Mouse (Mus musculus) intestine, embryonic 16.5 days (tissue): ENCODE measurements around the gene Pemt. TPM values are rescaled to one million over a fixed set of nuclear protein-coding genes. Genes with fewer than 3 reads are reported as not detected.
A peak's percentile ranks its signal among the peaks of the same experiment; 100 is the strongest.

Experiments used
- ATAC-seq: fragments of 200-750 bp; cut with Nextera tagmentation; 2 replicates; pipeline ENCODE4 v1.8.0; 2017; ENCODE audit warnings: moderate TSS enrichment, moderate library complexity
- H3K27ac ChIP-seq: fragments of 300-500 bp; sonication (generic); 2 replicates; pipeline ENCODE4 v1.5.1; 2014; ENCODE audit warnings: mild to moderate bottlenecking, low read length
- H3K27me3 ChIP-seq: fragments of 300-500 bp; sonication (generic); replicated peaks from 2 replicates; pipeline ENCODE4 v1.6.1; 2014; ENCODE audit warnings: low read length, control low read depth, mixed read lengths; ENCODE audit not compliant: control insufficient read depth, insufficient read depth
- H3K36me3 ChIP-seq: fragments of 300-500 bp; sonication (generic); 2 replicates; pipeline ENCODE4 v1.6.1; 2014; ENCODE audit warnings: low read length, control low read depth; ENCODE audit not compliant: control insufficient read depth, insufficient read depth
- H3K4me1 ChIP-seq: fragments of 300-500 bp; sonication (generic); 2 replicates; pipeline ENCODE4 v1.6.1; 2014; ENCODE audit warnings: low read length, control low read depth, mixed read lengths; ENCODE audit not compliant: control insufficient read depth, insufficient read depth
- H3K4me2 ChIP-seq: fragments of 300-500 bp; sonication (generic); 2 replicates; pipeline ENCODE4 v1.6.1; 2014; ENCODE audit warnings: low read depth, low read length, control low read depth
- H3K4me3 ChIP-seq: fragments of 300-500 bp; sonication (generic); 2 replicates; pipeline ENCODE4 v1.5.1; 2014; ENCODE audit warnings: mild to moderate bottlenecking, low read length
- H3K9ac ChIP-seq: fragments of 300-500 bp; sonication (generic); 2 replicates; pipeline ENCODE4 v1.6.1; 2014; ENCODE audit warnings: low read depth, low read length
- H3K9me3 ChIP-seq: fragments of 300-500 bp; sonication (generic); 2 replicates; pipeline ENCODE4 v1.6.1; 2016; ENCODE audit warnings: low read length, control low read depth; ENCODE audit not compliant: control insufficient read depth
- WGBS: fragments of 180-500 bp; shearing (Covaris S2); extraction: QIAGEN DNeasy Blood & Tissue Kit; methylation state at CpG from one replicate; pipeline ENCODE4 v1.1.7; 2014; 5-methylcytosine and 5-hydroxymethylcytosine counted together
- polyA plus RNA-seq: library from polyadenylated mRNA; unstranded; fragments of >200 nt; fragmentation: Nextera tagmentation; extraction: Ambion mirVana; gene quantifications from 2 replicates; pipeline ENCODE4 v1.2.1, GENCODE M21; 2015

Pemt gene
- polyA plus RNA-seq, 1 experiment from 2014 or later = 6.7 TPM

- Histone ChIP-seq H3K9me3 (no peaks in the 10 kb centered on the region), H3K27me3 (peaks cover 11% of the 10 kb centered on the region; the same call in 1 of the 2 replicates), H3K36me3 (peaks cover 5% of the 10 kb centered on the region), H3K4me3 (peak overlapping the region; percentile 57), H3K27ac (no peak overlapping the region), H3K4me1 (peaks cover 23% of the 10 kb centered on the region), H3K4me2 (peak overlapping the region; percentile 99), H3K9ac (peak overlapping the region; percentile 70)
- 13% methylated on average over 34 of the region's 34 CpGs for WGBS
- ATAC-seq = no peak
Measured at GRCm38 (mm10) chr11:59963364-59964162, 82.7 kb downstream of the Pemt start.

- H3K36me3 ChIP-seq = peaks cover 5% of the 10 kb centered on the region
- WGBS = 76% methylated on average over 3 of the region's 3 CpGs
- no peak overlapping the region for H3K9ac ChIP-seq
- no peaks in the 10 kb centered on the region for H3K9me3 ChIP-seq
- H3K4me3 ChIP-seq = no peak overlapping the region
- peaks cover 23% of the 10 kb centered on the region for H3K4me1 ChIP-seq
- H3K27ac ChIP-seq = no peak overlapping the region
- no peak overlapping the region for H3K4me2 ChIP-seq
- ATAC-seq = no peak
- H3K27me3 ChIP-seq = peaks cover 11% of the 10 kb centered on the region; the same call in 1 of the 2 replicates
Measured at GRCm38 (mm10) chr11:59962590-59962989, 83.7 kb downstream of the Pemt start.

- no peak overlapping the region for H3K9ac ChIP-seq
- H3K4me1 ChIP-seq = peaks cover 22% of the 10 kb centered on the region
- no peaks in the 10 kb centered on the region for H3K9me3 ChIP-seq
- H3K27ac ChIP-seq = no peak overlapping the region
- H3K27me3 ChIP-seq = peaks cover 11% of the 10 kb centered on the region; the same call in 1 of the 2 replicates
- peaks cover 5% of the 10 kb centered on the region for H3K36me3 ChIP-seq
- 91% methylated on average over 9 of the region's 9 CpGs for WGBS
- H3K4me3 ChIP-seq = no peak overlapping the region
- H3K4me2 ChIP-seq = no peak overlapping the region
- ATAC-seq = no peak
Measured at GRCm38 (mm10) chr11:59961338-59961875, 84.9 kb downstream of the Pemt start.

- Histone ChIP-seq H3K9ac (no peak overlapping the region), H3K4me1 (peaks cover 15% of the 10 kb centered on the region), H3K9me3 (no peaks in the 10 kb centered on the region), H3K4me3 (no peak overlapping the region), H3K36me3 (peaks cover 5% of the 10 kb centered on the region), H3K27me3 (peaks cover 11% of the 10 kb centered on the region; the same call in 1 of the 2 replicates), H3K27ac (no peak overlapping the region), H3K4me2 (no peak overlapping the region)
- 92% methylated on average over 20 of the region's 20 CpGs for WGBS
- ATAC-seq = no peak
Measured at GRCm38 (mm10) chr11:59960476-59961337, 85.6 kb downstream of the Pemt start.

- peaks cover 11% of the 10 kb centered on the region; the same call in 1 of the 2 replicates for H3K27me3 ChIP-seq
- peaks cover 10% of the 10 kb centered on the region for H3K4me1 ChIP-seq
- H3K27ac ChIP-seq = no peak overlapping the region
- no peaks in the 10 kb centered on the region for H3K9me3 ChIP-seq
- peaks cover 5% of the 10 kb centered on the region for H3K36me3 ChIP-seq
- whole genome bisulfite sequencing = 75% methylated on average over 4 of the region's 4 CpGs
- H3K9ac ChIP-seq = no peak overlapping the region
- H3K4me3 ChIP-seq = no peak overlapping the region
- no peak overlapping the region for H3K4me2 ChIP-seq
- ATAC-seq = no peak
Measured at GRCm38 (mm10) chr11:59959453-59959852, 86.8 kb downstream of the Pemt start.

- Histone ChIP-seq H3K4me1 (no peaks in the 10 kb centered on the region), H3K4me3 (no peak overlapping the region), H3K36me3 (peaks cover 5% of the 10 kb centered on the region), H3K9ac (no peak overlapping the region), H3K27me3 (no peaks in the 10 kb centered on the region), H3K4me2 (no peak overlapping the region), H3K9me3 (no peaks in the 10 kb centered on the region), H3K27ac (no peak overlapping the region)
- WGBS = 85% methylated on average over 6 of the region's 6 CpGs
- no peak for ATAC-seq
Measured at GRCm38 (mm10) chr11:59956749-59957148, 89.5 kb downstream of the Pemt start.

GRCm38 (mm10) chr11:59952892-59953291 lies 93.4 kb downstream of the Pemt start:
- WGBS = 79% methylated on average over 14 of the region's 14 CpGs
- no peaks in the 10 kb centered on the region for H3K27me3 ChIP-seq
- no peak for ATAC-seq
- no peaks in the 10 kb centered on the region for H3K9me3 ChIP-seq
- no peak overlapping the region for H3K4me3 ChIP-seq
- 0 out of 2 replicates have a peak, but pooled peaks cover 5% of the 10 kb centered on the region for H3K4me1 ChIP-seq
- no peak overlapping the region for H3K9ac ChIP-seq
- no peak overlapping the region for H3K4me2 ChIP-seq
- H3K27ac ChIP-seq = no peak overlapping the region
- H3K36me3 ChIP-seq = no peaks in the 10 kb centered on the region

- Histone ChIP-seq H3K27ac (peak overlapping the region; percentile 39), H3K9me3 (no peaks in the 10 kb centered on the region), H3K4me3 (peak overlapping the region; percentile 75), H3K9ac (peak overlapping the region; percentile 90), H3K27me3 (no peaks in the 10 kb centered on the region), H3K4me1 (peaks cover 10% of the 10 kb centered on the region; the same call in 1 of the 2 replicates), H3K4me2 (peak overlapping the region; percentile 68), H3K36me3 (no peaks in the 10 kb centered on the region)
- ATAC-seq = peak; percentile 75
- WGBS = 2% methylated on average over 16 of the region's 16 CpGs
Measured at GRCm38 (mm10) chr11:59948401-59948767, 97.9 kb downstream of the Pemt start.
